Mouse (Mus musculus) MEL (cell line): ENCODE measurements at regions not wholly inside any gene's neighbourhood (a gene's known extent, or its start where the extent isn't known, plus 50 kb on each side); places are given as distances from the start of the nearest gene placed in this dataset.

Experiments used
- DNase-seq: peaks from one replicate; pipeline ENCODE4 v3.0.0; 2011; ENCODE audit warnings: low read depth, low spot score
- H3K27ac ChIP-seq: 2 replicates; pipeline ENCODE4 v1.5.1; 2012; ENCODE audit warnings: low read depth, mild to moderate bottlenecking, control low read depth, low read length, moderate library complexity; ENCODE audit not compliant: control insufficient read depth
- H3K27me3 ChIP-seq, 2 experiments: fragments of 150-350 bp in 1 of 2; sonication (generic) in 1 of 2; 2 replicates each; pipeline ENCODE4 v1.6.1; 2012; ENCODE audit warnings: low read length in 2 of 2, mild to moderate bottlenecking in 2 of 2, improper control_type of control experiment in 1 of 2, moderate library complexity in 1 of 2; ENCODE audit not compliant: insufficient read depth in 2 of 2, control insufficient read depth in 1 of 2
- H3K36me3 ChIP-seq, 2 experiments: 2 replicates each; pipeline ENCODE4 v1.6.1; 2012 to 2014; ENCODE audit warnings: low read length in 2 of 2, improper control_type of control experiment in 1 of 2, inconsistent platforms in 1 of 2, mild to moderate bottlenecking in 1 of 2; ENCODE audit not compliant: insufficient read depth in 2 of 2, control insufficient read depth in 1 of 2
- H3K4me1 ChIP-seq, 2 experiments: fragments of 150-350 bp in 1 of 2; sonication (generic) in 1 of 2; 2 replicates each; pipeline ENCODE4 v1.6.1; 2012; ENCODE audit warnings: low read length in 2 of 2, improper control_type of control experiment in 1 of 2, mild to moderate bottlenecking in 1 of 2; ENCODE audit not compliant: insufficient read depth in 2 of 2, control insufficient read depth in 1 of 2
- H3K4me3 ChIP-seq, 2 experiments: fragments of 150-350 bp in 1 of 2; sonication (generic) in 1 of 2; 2 replicates each; pipeline ENCODE4 v1.5.1; 2012; ENCODE audit warnings: low read depth in 2 of 2, low read length in 2 of 2, mild to moderate bottlenecking in 2 of 2, moderate library complexity in 2 of 2, control low read depth in 1 of 2, improper control_type of control experiment in 1 of 2; ENCODE audit not compliant: control insufficient read depth in 1 of 2, insufficient read depth in 1 of 2
- H3K79me2 ChIP-seq: 2 replicates; pipeline ENCODE4 v1.6.1; 2012; ENCODE audit warnings: mild to moderate bottlenecking, low read length, moderate library complexity; ENCODE audit not compliant: control insufficient read depth, poor library complexity, insufficient read depth
- H3K9ac ChIP-seq: 2 replicates; pipeline ENCODE4 v1.6.1; 2012; ENCODE audit warnings: low read depth, mild to moderate bottlenecking, control low read depth, low read length, moderate library complexity; ENCODE audit not compliant: control insufficient read depth, poor library complexity, severe bottlenecking
- H3K9me3 ChIP-seq: fragments of 150-350 bp; sonication (generic); replicated peaks from 2 replicates; pipeline ENCODE4 v1.6.1; 2012; ENCODE audit warnings: mild to moderate bottlenecking, low read length, improper control_type of control experiment, moderate library complexity; ENCODE audit not compliant: insufficient read depth
- BHLHE40 ChIP-seq: IDR thresholded peaks from 2 replicates; pipeline ENCODE4 v1.6.1; 2012; ENCODE audit warnings: low read depth, mild to moderate bottlenecking, inconsistent platforms, low read length, improper control_type of control experiment, borderline replicate concordance
- CTCF ChIP-seq, 3 experiments: IDR thresholded peaks in 2 of 3; conservative IDR thresholded peaks in 1 of 3; 2 replicates each; pipeline ENCODE4 v1.5.1; 2011 to 2012; ENCODE audit warnings: low read length in 3 of 3, low read depth in 2 of 3, mild to moderate bottlenecking in 2 of 3, improper control_type of control experiment in 1 of 3, inconsistent platforms in 1 of 3, mixed read lengths in 1 of 3, moderate library complexity in 1 of 3; ENCODE audit not compliant: control insufficient read depth in 1 of 3, insufficient read depth in 1 of 3, poor library complexity in 1 of 3, severe bottlenecking in 1 of 3
- E2F4 ChIP-seq: IDR thresholded peaks from 2 replicates; pipeline ENCODE4 v1.6.1; 2011; ENCODE audit warnings: low read depth, low read length, improper control_type of control experiment, borderline replicate concordance
- ELF1 ChIP-seq: IDR thresholded peaks from 2 replicates; pipeline ENCODE4 v1.6.1; 2014; ENCODE audit warnings: low read depth, mild to moderate bottlenecking, inconsistent platforms, low read length, improper control_type of control experiment, moderate library complexity
- EP300 ChIP-seq, 2 experiments: IDR thresholded peaks; 2 replicates each; pipeline ENCODE4 v1.6.1; 2011; ENCODE audit warnings: improper control_type of control experiment in 2 of 2, low read length in 2 of 2, low read depth in 1 of 2, mild to moderate bottlenecking in 1 of 2
- ETS1 ChIP-seq: IDR thresholded peaks from 2 replicates; pipeline ENCODE4 v1.6.1; 2012; ENCODE audit warnings: low read depth, mild to moderate bottlenecking, inconsistent platforms, low read length, improper control_type of control experiment, moderate library complexity
- GABPA ChIP-seq: IDR thresholded peaks from 2 replicates; pipeline ENCODE4 v1.6.1; 2012; ENCODE audit warnings: low read depth, mild to moderate bottlenecking, inconsistent platforms, low read length, improper control_type of control experiment, moderate library complexity
- HCFC1 ChIP-seq: IDR thresholded peaks from 2 replicates; pipeline ENCODE4 v1.6.1; 2012; ENCODE audit warnings: low read depth, mild to moderate bottlenecking, inconsistent platforms, low read length, improper control_type of control experiment, moderate library complexity
- JUND ChIP-seq: IDR thresholded peaks from 2 replicates; pipeline ENCODE4 v1.6.1; 2011; ENCODE audit warnings: low read depth, mild to moderate bottlenecking, improper control_type of control experiment, low read length
- MAFK ChIP-seq: IDR thresholded peaks from 2 replicates; pipeline ENCODE4 v1.6.1; 2011; ENCODE audit warnings: low read depth, mild to moderate bottlenecking, low read length, improper control_type of control experiment, borderline replicate concordance
- MAX ChIP-seq: IDR thresholded peaks from 2 replicates; pipeline ENCODE4 v1.6.1; 2011; ENCODE audit warnings: low read length, improper control_type of control experiment
- MEF2A ChIP-seq: IDR thresholded peaks from 2 replicates; pipeline ENCODE4 v1.6.1; 2014; ENCODE audit warnings: low read depth, mild to moderate bottlenecking, inconsistent platforms, low read length, improper control_type of control experiment; ENCODE audit not compliant: poor library complexity, insufficient replicate concordance, severe bottlenecking; ENCODE audit errors: extremely low read depth
- MXI1 ChIP-seq: IDR thresholded peaks from 2 replicates; pipeline ENCODE4 v1.6.1; 2011; ENCODE audit warnings: mild to moderate bottlenecking, low read depth, low read length, improper control_type of control experiment
- MYB ChIP-seq: IDR thresholded peaks from 2 replicates; pipeline ENCODE4 v1.6.1; 2011; ENCODE audit warnings: mild to moderate bottlenecking, low read depth, low read length, improper control_type of control experiment
- MYC ChIP-seq: IDR thresholded peaks from 2 replicates; pipeline ENCODE4 v1.6.1; 2011; ENCODE audit warnings: low read depth, mild to moderate bottlenecking, low read length, improper control_type of control experiment, moderate library complexity
- NRF1 ChIP-seq: IDR thresholded peaks from 2 replicates; pipeline ENCODE4 v1.6.1; 2014; ENCODE audit warnings: low read depth, mild to moderate bottlenecking, inconsistent platforms, low read length, improper control_type of control experiment, moderate library complexity; ENCODE audit not compliant: poor library complexity, insufficient read depth, severe bottlenecking
- POLR2A ChIP-seq, 2 experiments: IDR thresholded peaks; 2 replicates each; pipeline ENCODE4 v1.6.1; 2011 to 2012; ENCODE audit warnings: low read length in 2 of 2, mild to moderate bottlenecking in 2 of 2, control low read depth in 1 of 2, improper control_type of control experiment in 1 of 2, low read depth in 1 of 2, moderate library complexity in 1 of 2; ENCODE audit not compliant: control insufficient read depth in 1 of 2, insufficient read depth in 1 of 2, poor library complexity in 1 of 2
- RAD21 ChIP-seq: IDR thresholded peaks from 2 replicates; pipeline ENCODE4 v1.6.1; 2011; ENCODE audit warnings: mild to moderate bottlenecking, low read depth, low read length, improper control_type of control experiment
- RCOR1 ChIP-seq: IDR thresholded peaks from 2 replicates; pipeline ENCODE4 v1.6.1; 2012; ENCODE audit warnings: low read depth, mild to moderate bottlenecking, inconsistent platforms, low read length, improper control_type of control experiment
- SIN3A ChIP-seq: IDR thresholded peaks from 2 replicates; pipeline ENCODE4 v1.6.1; 2012; ENCODE audit warnings: low read length, improper control_type of control experiment, inconsistent platforms
- SMC3 ChIP-seq: IDR thresholded peaks from 2 replicates; pipeline ENCODE4 v1.6.1; 2011; ENCODE audit warnings: low read depth, low read length, improper control_type of control experiment
- TAL1 ChIP-seq: IDR thresholded peaks from 2 replicates; pipeline ENCODE4 v1.6.1; 2012; ENCODE audit warnings: mild to moderate bottlenecking, inconsistent platforms, low read length, moderate library complexity, mixed read lengths
- TBP ChIP-seq: IDR thresholded peaks from 2 replicates; pipeline ENCODE4 v1.8.0; 2011; ENCODE audit warnings: low read depth, low read length, improper control_type of control experiment
- TCF12 ChIP-seq: IDR thresholded peaks from 2 replicates; pipeline ENCODE4 v1.6.1; 2014; ENCODE audit warnings: low read depth, mild to moderate bottlenecking, inconsistent platforms, low read length, improper control_type of control experiment, moderate library complexity
- UBTF ChIP-seq: IDR thresholded peaks from 2 replicates; pipeline ENCODE4 v1.6.1; 2012; ENCODE audit warnings: low read depth, mild to moderate bottlenecking, inconsistent platforms, low read length, improper control_type of control experiment, moderate library complexity, borderline replicate concordance; ENCODE audit not compliant: insufficient read depth
- USF1 ChIP-seq: IDR thresholded peaks from 2 replicates; pipeline ENCODE4 v1.6.1; 2014; ENCODE audit warnings: low read depth, mild to moderate bottlenecking, inconsistent platforms, low read length, improper control_type of control experiment, moderate library complexity
- USF2 ChIP-seq, 2 experiments: IDR thresholded peaks; 2 replicates each; pipeline ENCODE4 v1.6.1; 2011 to 2012; ENCODE audit warnings: improper control_type of control experiment in 2 of 2, low read length in 2 of 2, borderline replicate concordance in 1 of 2, inconsistent platforms in 1 of 2, low read depth in 1 of 2, mild to moderate bottlenecking in 1 of 2; ENCODE audit not compliant: insufficient read depth in 1 of 2
- ZC3H11A ChIP-seq: IDR thresholded peaks from 2 replicates; pipeline ENCODE4 v1.6.1; 2012; ENCODE audit warnings: low read depth, mild to moderate bottlenecking, inconsistent platforms, low read length, improper control_type of control experiment
- ZKSCAN1 ChIP-seq: IDR thresholded peaks from 2 replicates; pipeline ENCODE4 v1.6.1; 2012; ENCODE audit warnings: low read depth, mild to moderate bottlenecking, inconsistent platforms, low read length, improper control_type of control experiment, moderate library complexity
- ZNF384 ChIP-seq: IDR thresholded peaks from 2 replicates; pipeline ENCODE4 v1.6.1; 2012; ENCODE audit warnings: low read depth, mild to moderate bottlenecking, inconsistent platforms, low read length, improper control_type of control experiment

DNA sequence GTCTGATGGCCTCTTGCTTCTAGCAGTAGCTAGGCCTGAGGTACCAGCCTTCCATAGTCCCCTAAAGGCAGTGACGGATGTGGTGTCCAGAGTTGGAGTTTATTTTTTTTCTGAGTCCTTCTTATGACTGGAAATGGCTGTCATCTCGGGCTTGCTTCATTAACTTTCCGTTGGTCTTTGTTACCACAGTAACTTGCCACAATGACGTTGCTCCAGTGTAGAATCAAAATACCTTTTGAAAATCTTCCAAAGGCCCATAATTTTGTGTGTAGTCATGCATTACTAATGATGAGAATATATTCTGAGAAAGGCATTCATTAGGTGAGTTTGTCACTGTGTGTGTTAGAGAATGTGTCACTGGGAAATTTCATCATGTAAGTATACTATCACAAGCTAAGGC lies 108.4 kb upstream of the Sgk1 start:
- no peak for DNase-seq
- TF ChIP-seq TAL1 (no peak), UBTF (no peak), MYB (no peak), ZKSCAN1 (no peak), RCOR1 (no peak), MAFK (no peak), ZNF384 (no peak), SMC3 (no peak), SIN3A (no peak), MEF2A (no peak), MAX (no peak), NRF1 (no peak), RAD21 (no peak), ETS1 (no peak), CTCF (IDR thresholded peaks at IDR 0.05 in 2 of 3, conservative IDR thresholded peaks at IDR 0.05 in 1 of 3; ENCODE audit: control insufficient read depth in 1 of 3, insufficient read depth in 1 of 3, low read depth in 2 of 3, low read length in 3 of 3, poor library complexity in 1 of 3, severe bottlenecking in 1 of 3) (no peak), HCFC1 (no peak), USF1 (no peak), E2F4 (no peak), MYC (no peak)
- 0 out of 4 replicates have a peak, but pooled peaks cover 0 to 2% of the 10 kb centered on the region in 2 experiments for H3K4me1 ChIP-seq
- H3K4me3 ChIP-seq: no peak overlapping the region
- no peaks in the 10 kb centered on the region for H3K79me2 ChIP-seq
- no peaks in the 10 kb centered on the region for H3K9me3 ChIP-seq
- H3K36me3 ChIP-seq: no peaks in the 10 kb centered on the region
- H3K27ac ChIP-seq: no peak overlapping the region
- no peaks in the 10 kb centered on the region for H3K27me3 ChIP-seq
- no peak overlapping the region for H3K9ac ChIP-seq

DNA sequence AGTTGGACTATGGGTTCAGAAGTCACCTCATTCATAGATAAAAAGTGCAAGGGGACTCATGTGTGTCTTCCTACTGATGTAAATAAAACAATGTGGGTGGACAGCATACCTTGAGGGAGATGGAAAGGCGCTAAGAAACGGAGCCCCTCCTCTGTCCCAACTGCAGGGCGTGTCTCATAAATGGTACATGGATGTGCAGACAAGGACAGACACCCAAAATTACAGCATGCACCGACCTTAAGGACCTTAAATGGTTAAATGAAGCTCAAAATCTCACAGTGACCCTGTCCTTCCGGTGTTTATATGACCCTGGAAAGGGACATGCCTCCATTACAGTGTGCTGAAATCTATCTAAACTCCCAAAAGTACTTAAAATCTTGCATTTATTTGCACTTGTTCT lies 106.5 kb upstream of the Sgk1 start:
- DNase-seq: no peak
- Histone ChIP-seq H3K4me3 (no peak overlapping the region), H3K79me2 (no peaks in the 10 kb centered on the region), H3K9ac (no peak overlapping the region), H3K36me3 (no peaks in the 10 kb centered on the region), H3K9me3 (no peaks in the 10 kb centered on the region), H3K27ac (no peak overlapping the region), H3K27me3 (no peaks in the 10 kb centered on the region; a peak in 1 of 4 replicates), H3K4me1 (0 out of 4 replicates have a peak, but pooled peaks cover 0 to 2% of the 10 kb centered on the region in 2 experiments)
- no peak for TF ChIP-seq MXI1
- no peak for TF ChIP-seq MEF2A
- TF ChIP-seq E2F4: no peak
- TF ChIP-seq JUND: no peak
- TF ChIP-seq ELF1: no peak
- no peak for TF ChIP-seq EP300 (IDR thresholded peaks at IDR 0.05; ENCODE audit: low read depth in 1 of 2, low read length in 2 of 2)
- no peak for TF ChIP-seq TBP
- no peak for TF ChIP-seq SMC3
- TF ChIP-seq BHLHE40: no peak
- TF ChIP-seq ZKSCAN1: no peak
- no peak for TF ChIP-seq USF1
- no peak for TF ChIP-seq RAD21
- TF ChIP-seq ZC3H11A: no peak
- no peak for TF ChIP-seq ZNF384
- TF ChIP-seq GABPA: no peak
- TF ChIP-seq POLR2A (IDR thresholded peaks at IDR 0.05; ENCODE audit: control insufficient read depth in 1 of 2, insufficient read depth in 1 of 2, low read depth in 1 of 2, low read length in 2 of 2, poor library complexity in 1 of 2): no peak
- TF ChIP-seq USF2 (IDR thresholded peaks at IDR 0.05; ENCODE audit: borderline replicate concordance in 1 of 2, insufficient read depth in 1 of 2, low read depth in 1 of 2, low read length in 2 of 2): no peak
- TF ChIP-seq TCF12: no peak
